Mouse (Mus musculus): ENCODE data around the gene P2rx6. TPM values are rescaled to one million over a fixed set of nuclear protein-coding genes. Genes with fewer than 3 reads are reported as not detected.
A peak's percentile ranks its signal among the peaks of the same experiment; 100 is the strongest.

P2rx6 gene
- total RNA-seq (2014; fragmentation: Nextera tagmentation) (not detected in 2 replicates), total RNA-seq (2017) (0.11 and 0.12 TPM in 2 replicates), polyA plus RNA-seq (2012) (not detected in 2 replicates)

GRCm38 (mm10) chr16:17561751-17562208 is at the start of gene P2rx6:
Gene P2rx6 (plus strand): TSS chr16:17561885.
- Histone ChIP-seq H3K36me3 (replicated peaks) (no peaks in the 10 kb centered on the region), H3K4me3 (ENCODE audit: low read depth, low read length) (peak within 1 kb of the TSS; percentile 24; the same call in 1 of the 2 replicates), H3K4me1 (ENCODE audit: insufficient read depth, low read depth, low read length) (peaks cover 41% of the 10 kb centered on the region), H3K9me3 (replicated peaks) (no peaks in the 10 kb centered on the region), H3K27me3 (ENCODE audit: insufficient read depth, low read length) (peaks cover 77% of the 10 kb centered on the region)
- ATAC-seq (ENCODE audit: extremely low read depth, insufficient number of reproducible peaks, low FRiP score, poor library complexity, severe bottlenecking): no peak
- no peak for DNase-seq (ENCODE audit: low spot score)
- TF ChIP-seq CTCF (IDR thresholded peaks at IDR 0.05; ENCODE audit: low read depth, low read length): no peak
- TF ChIP-seq POLR2AphosphoS5 (IDR thresholded peaks at IDR 0.05; ENCODE audit: insufficient replicate concordance, low read depth, low read length): no peak
- TF ChIP-seq GATA2 (IDR thresholded peaks at IDR 0.05; ENCODE audit: borderline replicate concordance, low read depth, low read length): no peak
- no peak for TF ChIP-seq GATA1 (IDR thresholded peaks at IDR 0.05; ENCODE audit: borderline replicate concordance, low read length)
- no peak for TF ChIP-seq TAL1 (conservative IDR thresholded peaks at IDR 0.05; ENCODE audit: low read depth, low read length)

GRCm38 (mm10) chr16:17518910-17519309 is 42.8 kb upstream of the P2rx6 start:
- Histone ChIP-seq H3K36me3 (replicated peaks) (peaks cover 93% of the 10 kb centered on the region), H3K27me3 (ENCODE audit: insufficient read depth, low read length) (no peaks in the 10 kb centered on the region), H3K9me3 (replicated peaks) (no peaks in the 10 kb centered on the region), H3K4me1 (ENCODE audit: insufficient read depth, low read depth, low read length) (peaks cover 4% of the 10 kb centered on the region), H3K4me3 (ENCODE audit: low read depth, low read length) (no peak overlapping the region)
- ATAC-seq (ENCODE audit: extremely low read depth, insufficient number of reproducible peaks, low FRiP score, poor library complexity, severe bottlenecking) (no peak), DNase-seq (ENCODE audit: low spot score) (no peak)
- TF ChIP-seq TAL1 (conservative IDR thresholded peaks at IDR 0.05; ENCODE audit: low read depth, low read length) (no peak), POLR2AphosphoS5 (IDR thresholded peaks at IDR 0.05; ENCODE audit: insufficient replicate concordance, low read depth, low read length) (no peak), CTCF (IDR thresholded peaks at IDR 0.05; ENCODE audit: low read depth, low read length) (no peak), GATA1 (IDR thresholded peaks at IDR 0.05; ENCODE audit: borderline replicate concordance, low read length) (no peak), GATA2 (IDR thresholded peaks at IDR 0.05; ENCODE audit: borderline replicate concordance, low read depth, low read length) (no peak)

- H3K9me3 ChIP-seq (replicated peaks): no peaks in the 10 kb centered on the region
- DNase-seq (ENCODE audit: low spot score): no peak
- H3K36me3 ChIP-seq (replicated peaks): peaks cover 98% of the 10 kb centered on the region
- H3K4me1 ChIP-seq (ENCODE audit: insufficient read depth, low read depth, low read length): peaks cover 30% of the 10 kb centered on the region
- ATAC-seq (ENCODE audit: extremely low read depth, insufficient number of reproducible peaks, low FRiP score, poor library complexity, severe bottlenecking): no peak
- TF ChIP-seq POLR2AphosphoS5 (IDR thresholded peaks at IDR 0.05; ENCODE audit: insufficient replicate concordance, low read depth, low read length) (no peak), TAL1 (conservative IDR thresholded peaks at IDR 0.05; ENCODE audit: low read depth, low read length) (no peak), CTCF (IDR thresholded peaks at IDR 0.05; ENCODE audit: low read depth, low read length) (no peak)
- H3K4me3 ChIP-seq (ENCODE audit: low read depth, low read length): no peak overlapping the region
- no peaks in the 10 kb centered on the region for H3K27me3 ChIP-seq (ENCODE audit: insufficient read depth, low read length)
Observed at GRCm38 (mm10) chr16:17524156-17524555, 37.5 kb upstream of the P2rx6 start.

- ATAC-seq (ENCODE audit: extremely low read depth, insufficient number of reproducible peaks, low FRiP score, poor library complexity, severe bottlenecking): no peak
- no peaks in the 10 kb centered on the region for H3K9me3 ChIP-seq (replicated peaks)
- H3K27me3 ChIP-seq (ENCODE audit: insufficient read depth, low read length): no peaks in the 10 kb centered on the region
- DNase-seq (ENCODE audit: low spot score): no peak
- H3K36me3 ChIP-seq (replicated peaks): peaks cover 92% of the 10 kb centered on the region
- TF ChIP-seq GATA2 (IDR thresholded peaks at IDR 0.05; ENCODE audit: borderline replicate concordance, low read depth, low read length) (no peak), POLR2AphosphoS5 (IDR thresholded peaks at IDR 0.05; ENCODE audit: insufficient replicate concordance, low read depth, low read length) (no peak), GATA1 (IDR thresholded peaks at IDR 0.05; ENCODE audit: borderline replicate concordance, low read length) (no peak), TAL1 (conservative IDR thresholded peaks at IDR 0.05; ENCODE audit: low read depth, low read length) (no peak), CTCF (IDR thresholded peaks at IDR 0.05; ENCODE audit: low read depth, low read length) (no peak)
- H3K4me3 ChIP-seq (ENCODE audit: low read depth, low read length): no peak overlapping the region
- H3K4me1 ChIP-seq (ENCODE audit: insufficient read depth, low read depth, low read length): peaks cover 40% of the 10 kb centered on the region
Observed at GRCm38 (mm10) chr16:17525524-17525923, 36.2 kb upstream of the P2rx6 start.

GRCm38 (mm10) chr16:17526223-17526622 is 35.5 kb upstream of the P2rx6 start:
- DNase-seq (ENCODE audit: low spot score) (no peak), ATAC-seq (ENCODE audit: extremely low read depth, insufficient number of reproducible peaks, low FRiP score, poor library complexity, severe bottlenecking) (no peak)
- no peak for TF ChIP-seq TAL1 (conservative IDR thresholded peaks at IDR 0.05; ENCODE audit: low read depth, low read length)
- no peak for TF ChIP-seq GATA2 (IDR thresholded peaks at IDR 0.05; ENCODE audit: borderline replicate concordance, low read depth, low read length)
- TF ChIP-seq POLR2AphosphoS5 (IDR thresholded peaks at IDR 0.05; ENCODE audit: insufficient replicate concordance, low read depth, low read length): no peak; the same call in 1 of the 2 replicates
- TF ChIP-seq GATA1 (IDR thresholded peaks at IDR 0.05; ENCODE audit: borderline replicate concordance, low read length): no peak
- TF ChIP-seq CTCF (IDR thresholded peaks at IDR 0.05; ENCODE audit: low read depth, low read length): no peak
- no peak overlapping the region for H3K4me3 ChIP-seq (ENCODE audit: low read depth, low read length)
- peaks cover 85% of the 10 kb centered on the region for H3K36me3 ChIP-seq (replicated peaks)
- no peaks in the 10 kb centered on the region for H3K27me3 ChIP-seq (ENCODE audit: insufficient read depth, low read length)
- H3K4me1 ChIP-seq (ENCODE audit: insufficient read depth, low read depth, low read length): peaks cover 40% of the 10 kb centered on the region
- H3K9me3 ChIP-seq (replicated peaks): no peaks in the 10 kb centered on the region

- Histone ChIP-seq H3K9me3 (replicated peaks) (no peaks in the 10 kb centered on the region), H3K36me3 (replicated peaks) (peaks cover 71% of the 10 kb centered on the region), H3K4me3 (ENCODE audit: low read depth, low read length) (no peak overlapping the region), H3K4me1 (ENCODE audit: insufficient read depth, low read depth, low read length) (peaks cover 49% of the 10 kb centered on the region), H3K27me3 (ENCODE audit: insufficient read depth, low read length) (no peaks in the 10 kb centered on the region)
- ATAC-seq (ENCODE audit: extremely low read depth, insufficient number of reproducible peaks, low FRiP score, poor library complexity, severe bottlenecking) (no peak), DNase-seq (ENCODE audit: low spot score) (no peak)
- no peak for TF ChIP-seq TAL1 (conservative IDR thresholded peaks at IDR 0.05; ENCODE audit: low read depth, low read length)
- no peak for TF ChIP-seq GATA1 (IDR thresholded peaks at IDR 0.05; ENCODE audit: borderline replicate concordance, low read length)
- no peak for TF ChIP-seq GATA2 (IDR thresholded peaks at IDR 0.05; ENCODE audit: borderline replicate concordance, low read depth, low read length)
- TF ChIP-seq CTCF (IDR thresholded peaks at IDR 0.05; ENCODE audit: low read depth, low read length): no peak
- no peak for TF ChIP-seq POLR2AphosphoS5 (IDR thresholded peaks at IDR 0.05; ENCODE audit: insufficient replicate concordance, low read depth, low read length)
Observed at GRCm38 (mm10) chr16:17527606-17528005, 34.1 kb upstream of the P2rx6 start.
